Mouse (Mus musculus): ENCODE measurements around the gene 2310030G06Rik. TPM values are rescaled to one million over a fixed set of nuclear protein-coding genes. Genes with fewer than 3 reads are reported as not detected.

The 2310030G06Rik gene
- polyA plus RNA-seq (2016; fragmentation: Nextera tagmentation; extraction: Ambion mirVana), result 2.5 TPM in 2 replicates

GRCm38 (mm10) chr9:50746214-50746677 lies at the start of gene 2310030G06Rik:
TSS of gene 2310030G06Rik (minus strand) at chr9:50746536.
- ATAC-seq (ENCODE audit: low FRiP score), result no peak
- Histone ChIP-seq H3K36me3 (no peaks in the 10 kb centered on the region), H3K27ac (no peak within 1 kb of the TSS), H3K9me3 (replicated peaks) (no peaks in the 10 kb centered on the region), H3K9ac (peak within 1 kb of the TSS; percentile 48; the same call in 1 of the 2 replicates), H3K4me2 (replicated peaks) (peak within 1 kb of the TSS; percentile 55), H3K4me3 (peak within 1 kb of the TSS; percentile 28), H3K4me1 (peaks cover 7% of the 10 kb centered on the region), H3K27me3 (peaks cover 25% of the 10 kb centered on the region)
- whole genome bisulfite sequencing, result 3% methylated on average over 19 of the region's 19 CpGs

- no peaks in the 10 kb centered on the region for H3K9me3 ChIP-seq (replicated peaks)
- no peaks in the 10 kb centered on the region for H3K27me3 ChIP-seq
- 89% methylated on average over 3 of the region's 3 CpGs for WGBS
- no peak overlapping the region for H3K9ac ChIP-seq
- H3K4me1 ChIP-seq, result no peaks in the 10 kb centered on the region
- ATAC-seq (ENCODE audit: low FRiP score), result no peak
- no peak overlapping the region for H3K4me3 ChIP-seq
- peaks cover 51% of the 10 kb centered on the region for H3K36me3 ChIP-seq
- no peak overlapping the region for H3K4me2 ChIP-seq (replicated peaks)
- H3K27ac ChIP-seq, result no peak overlapping the region
These were observed 48.9 kb upstream of the 2310030G06Rik start for GRCm38 (mm10) chr9:50795266-50795665.

- H3K27me3 ChIP-seq, result no peaks in the 10 kb centered on the region
- WGBS, result 79% methylated on average over 2 of the region's 2 CpGs
- no peaks in the 10 kb centered on the region for H3K4me1 ChIP-seq
- no peak overlapping the region for H3K9ac ChIP-seq
- no peak overlapping the region for H3K27ac ChIP-seq
- H3K4me3 ChIP-seq, result no peak overlapping the region
- no peak overlapping the region for H3K4me2 ChIP-seq (replicated peaks)
- no peaks in the 10 kb centered on the region for H3K9me3 ChIP-seq (replicated peaks)
- no peak for ATAC-seq (ENCODE audit: low FRiP score)
- H3K36me3 ChIP-seq, result peaks cover 77% of the 10 kb centered on the region
These were observed 35.8 kb upstream of the 2310030G06Rik start for GRCm38 (mm10) chr9:50782155-50782554.

- ATAC-seq (ENCODE audit: low FRiP score), result no peak
- Histone ChIP-seq H3K4me1 (peaks cover 17% of the 10 kb centered on the region), H3K9me3 (replicated peaks) (no peaks in the 10 kb centered on the region), H3K27me3 (no peaks in the 10 kb centered on the region), H3K36me3 (peaks cover 26% of the 10 kb centered on the region), H3K4me3 (peak overlapping the region; percentile 94), H3K27ac (no peak overlapping the region), H3K9ac (peak overlapping the region; percentile 93), H3K4me2 (replicated peaks) (peak overlapping the region; percentile 83)
- 74% methylated on average over 11 of the region's 11 CpGs for WGBS
These were observed 29.9 kb upstream of the 2310030G06Rik start for GRCm38 (mm10) chr9:50776162-50776760.

- H3K9ac ChIP-seq, result peak overlapping the region; percentile 93
- under 1% methylated on average over 30 of the region's 30 CpGs for WGBS
- no peaks in the 10 kb centered on the region for H3K27me3 ChIP-seq
- H3K9me3 ChIP-seq (replicated peaks), result no peaks in the 10 kb centered on the region
- ATAC-seq (ENCODE audit: low FRiP score), result peak; percentile 82
- peaks cover 17% of the 10 kb centered on the region for H3K4me1 ChIP-seq
- peaks cover 23% of the 10 kb centered on the region for H3K36me3 ChIP-seq
- H3K27ac ChIP-seq, result peak overlapping the region; percentile 92
- peak overlapping the region; percentile 83 for H3K4me2 ChIP-seq (replicated peaks)
- H3K4me3 ChIP-seq, result peak overlapping the region; percentile 94
These were observed 29.4 kb upstream of the 2310030G06Rik start for GRCm38 (mm10) chr9:50775662-50776126.

- Histone ChIP-seq H3K9ac (peak within 1 kb of the TSS; percentile 93), H3K9me3 (replicated peaks) (no peaks in the 10 kb centered on the region), H3K36me3 (peaks cover 19% of the 10 kb centered on the region), H3K27ac (peak within 1 kb of the TSS; percentile 92), H3K4me2 (replicated peaks) (peak within 1 kb of the TSS; percentile 83), H3K4me3 (peak within 1 kb of the TSS; percentile 94), H3K27me3 (no peaks in the 10 kb centered on the region), H3K4me1 (peaks cover 17% of the 10 kb centered on the region)
- peak; percentile 88 for ATAC-seq (ENCODE audit: low FRiP score)
- under 1% methylated on average over 51 of the region's 51 CpGs for WGBS
These were observed 28.8 kb upstream of the 2310030G06Rik start, which contains the start of the genes Alg9 and 1110032A03Rik for GRCm38 (mm10) chr9:50774991-50775612. TSS of gene Alg9 (plus strand) at chr9:50775019. TSS of gene 1110032A03Rik (minus strand) at chr9:50775520.

- Histone ChIP-seq H3K9ac (peak overlapping the region; percentile 38; the same call in 1 of the 2 replicates), H3K4me2 (replicated peaks) (peak overlapping the region; percentile 83), H3K4me3 (0 out of 2 replicates have a peak overlapping the region, but pooled peaks have one; percentile 94), H3K4me1 (peaks cover 18% of the 10 kb centered on the region), H3K27me3 (no peaks in the 10 kb centered on the region), H3K9me3 (replicated peaks) (no peaks in the 10 kb centered on the region), H3K27ac (no peak overlapping the region), H3K36me3 (peaks cover 8% of the 10 kb centered on the region)
- no peak for ATAC-seq (ENCODE audit: low FRiP score)
- WGBS, result 79% methylated on average over 4 of the region's 4 CpGs
These were observed 27.7 kb upstream of the 2310030G06Rik start for GRCm38 (mm10) chr9:50774026-50774462.

GRCm38 (mm10) chr9:50770011-50770410 lies 23.7 kb upstream of the 2310030G06Rik start:
- no peak overlapping the region for H3K4me2 ChIP-seq (replicated peaks)
- ATAC-seq (ENCODE audit: low FRiP score), result no peak
- no peaks in the 10 kb centered on the region for H3K27me3 ChIP-seq
- H3K9ac ChIP-seq, result no peak overlapping the region
- no peak overlapping the region for H3K4me3 ChIP-seq
- H3K36me3 ChIP-seq, result 0 out of 2 replicates have a peak, but pooled peaks cover 5% of the 10 kb centered on the region
- H3K9me3 ChIP-seq (replicated peaks), result no peaks in the 10 kb centered on the region
- no peak overlapping the region for H3K27ac ChIP-seq
- WGBS, result 81% methylated on average over 2 of the region's 2 CpGs
- H3K4me1 ChIP-seq, result peaks cover 18% of the 10 kb centered on the region

- H3K9ac ChIP-seq, result peak within 1 kb of the TSS; percentile 76
- H3K9me3 ChIP-seq (replicated peaks), result no peaks in the 10 kb centered on the region
- WGBS, result 5% methylated on average over 58 of the region's 59 CpGs
- H3K4me2 ChIP-seq (replicated peaks), result peak within 1 kb of the TSS; percentile 77
- peak within 1 kb of the TSS; percentile 62 for H3K4me3 ChIP-seq
- H3K27ac ChIP-seq, result peak within 1 kb of the TSS; percentile 79
- ATAC-seq (ENCODE audit: low FRiP score), result peak; percentile 97
- no peaks in the 10 kb centered on the region for H3K27me3 ChIP-seq
- H3K4me1 ChIP-seq, result peaks cover 9% of the 10 kb centered on the region
- H3K36me3 ChIP-seq, result 0 out of 2 replicates have a peak, but pooled peaks cover 5% of the 10 kb centered on the region
These were observed 22.0 kb upstream of the 2310030G06Rik start, which contains the start of gene Fdxacb1 for GRCm38 (mm10) chr9:50768107-50769002. TSS of gene Fdxacb1 (plus strand) at chr9:50768236.

- H3K27me3 ChIP-seq, result no peaks in the 10 kb centered on the region
- H3K4me1 ChIP-seq, result peaks cover 9% of the 10 kb centered on the region
- H3K4me2 ChIP-seq (replicated peaks), result peak overlapping the region; percentile 77
- H3K27ac ChIP-seq, result peak overlapping the region; percentile 79; the same call in 1 of the 2 replicates
- 6% methylated on average over 17 of the region's 17 CpGs for WGBS
- no peaks in the 10 kb centered on the region for H3K9me3 ChIP-seq (replicated peaks)
- peak overlapping the region; percentile 62 for H3K4me3 ChIP-seq
- 0 out of 2 replicates have a peak, but pooled peaks cover 5% of the 10 kb centered on the region for H3K36me3 ChIP-seq
- H3K9ac ChIP-seq, result peak overlapping the region; percentile 76
- ATAC-seq (ENCODE audit: low FRiP score), result no peak; the same call in 1 of the 2 replicates
These were observed 21.3 kb upstream of the 2310030G06Rik start for GRCm38 (mm10) chr9:50767531-50768106.

- 71% methylated on average over 1 of the region's 1 CpGs for WGBS
- Histone ChIP-seq H3K9me3 (replicated peaks) (no peaks in the 10 kb centered on the region), H3K4me3 (no peak overlapping the region), H3K27ac (no peak overlapping the region), H3K4me2 (replicated peaks) (no peak overlapping the region), H3K36me3 (no peaks in the 10 kb centered on the region), H3K9ac (no peak overlapping the region), H3K27me3 (no peaks in the 10 kb centered on the region), H3K4me1 (peaks cover 6% of the 10 kb centered on the region)
- ATAC-seq (ENCODE audit: low FRiP score), result no peak
These were observed 17.0 kb upstream of the 2310030G06Rik start for GRCm38 (mm10) chr9:50763331-50763730.
